Mouse (Mus musculus): ENCODE data around the gene Tcf20.

DNA sequence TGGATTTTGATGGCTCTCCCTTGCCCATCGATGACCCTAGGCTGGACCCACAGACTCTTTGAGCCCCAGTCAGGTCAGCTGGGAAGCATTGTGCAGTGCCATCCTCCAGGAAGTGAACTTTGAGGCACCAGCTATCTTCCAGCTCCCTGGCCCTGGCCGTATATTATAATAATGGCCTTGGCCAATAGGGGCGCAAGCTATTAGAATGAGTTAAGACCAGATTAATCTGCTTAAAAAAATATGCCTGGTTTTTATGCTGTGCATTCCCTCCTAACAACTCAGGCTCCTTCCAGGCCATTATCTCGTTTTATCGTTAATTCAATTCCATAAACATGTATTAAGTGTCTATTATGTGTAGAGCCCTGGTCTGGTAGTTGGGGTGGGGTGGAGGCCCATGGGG, 56.2 kb downstream of the Tcf20 start:
- TF ChIP-seq POLR2A (IDR thresholded peaks at IDR 0.05; ENCODE audit: control insufficient read depth in 1 of 2, insufficient read depth in 1 of 2, low read depth in 1 of 2, low read length in 2 of 2, poor library complexity in 1 of 2) (no peak), ZKSCAN1 (IDR thresholded peaks at IDR 0.05; ENCODE audit: low read depth, low read length) (no peak), EP300 (IDR thresholded peaks at IDR 0.05; ENCODE audit: low read depth in 1 of 2, low read length in 2 of 2) (no peak), POLR2AphosphoS2 (IDR thresholded peaks at IDR 0.05; ENCODE audit: low read length) (no peak)

Measured in MEL (cell line).